Mouse (Mus musculus) retina, embryonic 14.5 days (tissue): ENCODE measurements around the gene Rplp2.

Experiments
- DNase-seq: peaks from one replicate; pipeline ENCODE4 v3.0.0-alpha.2; 2015; ENCODE audit warnings: low spot score

The Rplp2 gene

DNA sequence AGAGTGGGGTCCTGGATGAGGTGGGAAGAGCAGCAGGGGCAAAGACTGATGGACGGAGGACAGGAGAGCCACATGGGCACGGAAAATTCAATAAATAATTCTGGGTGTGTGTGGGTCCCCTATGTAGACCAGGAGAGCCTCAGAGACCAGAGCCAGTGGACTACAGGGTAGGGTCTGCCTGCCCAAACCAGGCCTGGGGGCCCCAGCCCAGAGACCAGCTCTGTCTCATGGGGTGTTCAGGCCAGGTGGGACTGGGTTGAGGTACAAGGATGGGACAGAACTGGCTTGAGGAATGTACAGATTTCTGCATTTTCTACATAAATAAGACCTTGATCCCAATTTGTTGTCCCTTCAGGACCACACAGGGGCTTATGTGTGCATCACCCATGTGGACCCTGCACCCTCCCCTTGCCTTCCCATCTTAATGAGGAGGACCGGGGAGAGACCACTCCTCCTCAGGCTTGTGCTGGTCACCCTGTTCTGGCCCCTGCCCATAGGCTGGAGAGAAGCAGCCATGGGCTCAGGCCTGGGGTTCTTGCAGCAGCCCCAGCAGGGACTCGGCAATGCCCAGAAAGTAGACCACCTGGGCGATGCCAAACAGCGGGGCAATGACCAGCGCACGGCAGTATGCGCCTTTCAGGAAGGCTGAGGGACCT lies 16.5 kb upstream of the Rplp2 start:
- DNase-seq, result no peak

DNA sequence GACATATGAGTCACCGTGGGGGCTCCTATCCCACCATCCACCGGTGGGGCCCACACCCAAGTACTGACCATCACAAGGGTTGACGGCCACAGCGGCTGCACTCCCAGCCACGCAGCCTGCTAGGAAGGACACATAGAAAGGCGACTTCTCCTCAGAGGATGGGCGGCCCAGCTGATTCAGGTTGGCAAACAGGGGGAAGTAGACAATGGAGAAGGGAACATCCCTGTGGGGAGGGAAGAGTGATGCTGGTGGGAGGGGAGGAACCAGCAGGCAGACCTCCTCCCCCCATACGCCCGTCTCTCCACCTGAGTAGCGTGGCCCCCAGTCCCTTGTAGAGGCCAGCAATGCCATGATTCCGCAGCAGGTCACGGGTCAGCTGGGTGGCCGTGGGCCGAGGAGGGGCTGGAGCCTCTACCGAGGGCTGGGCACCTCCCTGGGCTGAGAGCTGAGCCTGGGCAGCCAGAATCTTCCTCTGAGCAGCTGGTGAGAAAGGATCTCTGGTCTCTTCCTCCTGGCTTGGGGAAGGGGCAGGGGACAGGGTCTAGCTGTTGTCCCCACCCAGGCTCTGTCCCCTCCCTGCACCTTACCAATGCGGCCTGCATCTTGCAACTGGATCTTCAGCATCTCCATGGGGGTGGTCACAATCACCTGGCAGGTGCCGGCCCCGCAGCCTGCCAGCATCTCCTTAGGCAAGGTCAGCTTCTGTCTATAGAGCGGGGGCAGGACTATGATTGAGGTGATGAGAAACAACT lies 15.6 kb upstream of the Rplp2 start:
- no peak for DNase-seq

DNA sequence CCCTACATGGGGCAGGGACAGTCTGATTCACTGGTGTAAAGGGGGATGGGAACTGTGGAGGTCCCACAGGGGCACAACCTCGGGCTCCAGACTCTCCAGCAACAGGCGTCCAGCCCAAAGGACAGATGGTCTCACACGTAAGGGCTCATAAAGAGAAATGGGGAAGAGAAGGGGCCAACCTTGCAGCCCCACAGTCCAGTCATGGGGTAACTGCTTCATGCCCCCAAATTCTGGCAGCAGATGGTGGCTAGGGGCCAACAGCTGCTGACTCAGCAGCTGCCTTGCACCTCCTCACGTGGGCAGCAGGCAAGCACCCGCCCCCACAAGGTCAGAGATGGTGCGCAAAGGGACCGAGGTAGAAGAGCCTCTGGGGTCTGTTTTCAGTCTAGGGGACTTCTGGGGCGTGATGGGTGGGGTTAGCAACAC lies 15.0 kb upstream of the Rplp2 start:
- DNase-seq, result no peak

DNA sequence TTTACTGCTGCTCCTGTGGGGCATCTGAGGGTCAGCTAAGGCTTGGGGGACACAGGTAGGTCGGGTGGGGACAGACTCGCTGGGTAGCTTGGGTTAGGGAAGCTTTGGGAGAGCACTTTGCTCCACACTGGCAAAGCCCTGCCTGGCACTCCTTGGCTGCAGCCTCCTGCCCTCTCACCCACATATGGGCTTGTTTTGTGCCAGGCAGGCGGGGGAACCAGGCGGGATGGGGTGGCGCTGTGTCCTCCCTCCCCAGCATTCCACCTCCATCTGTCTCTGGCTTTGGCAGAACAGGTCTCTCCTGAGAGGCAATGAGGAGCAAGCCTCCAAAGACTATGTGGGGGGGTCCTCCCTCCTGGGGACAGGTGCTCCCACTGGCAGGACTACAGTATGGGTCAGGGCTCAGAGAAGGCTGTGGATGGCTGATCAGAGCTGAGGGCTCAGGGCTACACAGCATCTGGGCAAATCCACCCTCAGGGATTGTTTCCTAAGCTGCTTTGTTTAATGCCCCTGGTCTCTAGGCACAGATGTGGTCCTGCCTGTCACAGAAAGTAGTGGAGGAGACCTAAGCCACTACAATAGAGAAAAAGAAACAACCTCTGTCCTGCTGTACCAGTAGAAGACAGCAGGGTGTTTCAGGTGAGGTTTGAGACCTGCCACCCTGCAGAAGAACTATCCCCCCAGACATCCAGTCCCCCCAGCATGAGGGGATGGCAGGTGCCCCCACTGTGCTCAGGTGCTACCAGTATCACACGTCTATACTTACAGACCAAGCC lies 14.2 kb upstream of the Rplp2 start:
- no peak for DNase-seq

DNA sequence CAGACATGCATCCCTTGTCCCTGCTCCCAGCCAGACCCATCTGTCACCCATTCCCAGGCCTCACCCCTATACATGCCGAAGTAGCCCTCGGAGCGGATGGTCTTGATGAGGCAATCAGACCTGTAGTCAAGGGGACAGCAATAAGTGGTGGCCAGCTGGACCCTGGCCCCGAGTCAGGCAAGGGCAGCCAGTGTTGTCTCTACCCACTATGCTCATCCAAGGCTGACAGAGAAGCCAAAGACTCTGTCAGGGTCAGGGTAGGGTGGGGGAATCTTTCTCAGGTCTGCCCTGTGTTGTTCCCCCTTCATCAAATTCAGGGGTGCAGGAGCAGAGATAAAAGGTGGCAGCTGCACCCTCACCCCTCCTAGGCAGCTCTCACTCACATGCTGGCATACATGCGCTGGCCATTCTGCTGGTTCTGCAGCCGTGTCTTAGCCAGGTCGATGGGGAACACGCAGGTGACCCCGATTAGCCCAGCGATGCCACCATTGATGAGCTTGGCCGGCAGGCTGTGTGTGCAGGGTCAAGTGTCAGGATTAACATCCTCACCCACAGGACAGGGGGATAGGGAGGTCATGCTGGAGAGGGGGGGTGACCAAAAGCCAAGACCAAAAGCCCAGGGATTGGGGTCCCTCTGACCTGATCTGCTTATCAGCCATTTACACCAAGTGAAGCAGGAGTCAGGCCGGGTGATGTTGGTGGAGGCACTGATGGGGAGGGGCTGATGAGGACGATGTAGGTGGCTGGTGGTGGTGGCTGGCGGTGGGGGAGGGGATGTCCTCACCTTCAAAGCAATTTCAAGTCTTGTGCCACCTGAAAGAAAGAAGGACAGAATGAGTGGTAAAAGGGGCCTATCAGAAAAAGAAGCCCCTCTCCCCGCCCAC lies 13.4 kb upstream of the Rplp2 start:
- no peak for DNase-seq

DNA sequence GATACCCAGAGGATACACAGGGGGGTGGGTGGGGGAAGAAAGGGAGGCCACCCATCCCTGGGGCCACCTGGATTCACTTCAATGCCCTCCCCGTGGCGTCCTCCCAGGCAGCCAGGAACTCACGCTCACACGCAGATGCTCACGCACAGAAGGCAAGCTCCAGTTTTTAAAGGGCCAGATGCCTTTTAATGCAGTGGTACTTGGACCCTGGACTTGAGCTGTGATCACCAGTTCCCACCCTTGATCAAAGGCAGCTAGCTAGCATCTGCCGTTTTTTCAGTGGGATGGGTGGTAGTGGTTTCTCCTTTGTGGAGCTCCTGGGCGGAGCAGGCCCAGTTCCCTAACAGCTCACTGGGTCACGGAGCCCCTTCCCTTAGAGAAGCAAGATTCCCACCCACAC lies 12.7 kb upstream of the Rplp2 start:
- peak; percentile 68 for DNase-seq

DNA sequence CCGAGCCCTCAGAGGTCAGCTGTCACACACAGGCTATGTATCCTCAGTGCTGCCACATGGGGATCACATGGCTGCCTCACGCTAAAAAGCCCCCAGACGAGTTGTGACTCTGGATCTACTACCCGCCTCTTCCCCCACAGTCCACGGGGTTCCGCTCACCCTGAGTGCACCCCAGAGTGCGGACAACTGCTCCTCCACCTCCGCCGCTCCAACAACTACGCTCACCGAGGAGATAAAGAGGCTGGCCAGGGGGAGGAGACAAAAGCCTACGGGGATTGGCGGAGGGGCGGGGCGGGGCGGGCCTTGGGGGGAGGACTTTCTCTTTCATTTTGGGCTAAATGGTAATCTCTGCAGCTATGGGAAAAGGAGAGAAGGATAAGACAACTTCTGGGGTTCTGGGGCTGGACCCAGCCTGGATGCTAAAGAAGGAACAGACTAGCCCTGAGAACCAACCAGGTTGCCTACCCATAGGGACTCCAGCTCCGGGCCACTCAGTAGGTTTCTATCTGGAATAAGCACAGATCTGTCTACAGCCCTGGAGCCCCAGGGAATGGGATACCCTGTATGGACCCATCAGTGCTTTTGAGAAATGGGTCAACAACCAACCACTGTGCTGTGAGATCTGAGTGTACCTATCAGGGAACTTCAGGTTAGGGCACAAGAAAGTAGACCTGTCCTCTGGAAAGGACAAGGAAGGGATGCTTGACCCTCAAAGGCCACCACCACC lies 11.9 kb upstream of the Rplp2 start:
- DNase-seq, result peak; percentile 49

DNA sequence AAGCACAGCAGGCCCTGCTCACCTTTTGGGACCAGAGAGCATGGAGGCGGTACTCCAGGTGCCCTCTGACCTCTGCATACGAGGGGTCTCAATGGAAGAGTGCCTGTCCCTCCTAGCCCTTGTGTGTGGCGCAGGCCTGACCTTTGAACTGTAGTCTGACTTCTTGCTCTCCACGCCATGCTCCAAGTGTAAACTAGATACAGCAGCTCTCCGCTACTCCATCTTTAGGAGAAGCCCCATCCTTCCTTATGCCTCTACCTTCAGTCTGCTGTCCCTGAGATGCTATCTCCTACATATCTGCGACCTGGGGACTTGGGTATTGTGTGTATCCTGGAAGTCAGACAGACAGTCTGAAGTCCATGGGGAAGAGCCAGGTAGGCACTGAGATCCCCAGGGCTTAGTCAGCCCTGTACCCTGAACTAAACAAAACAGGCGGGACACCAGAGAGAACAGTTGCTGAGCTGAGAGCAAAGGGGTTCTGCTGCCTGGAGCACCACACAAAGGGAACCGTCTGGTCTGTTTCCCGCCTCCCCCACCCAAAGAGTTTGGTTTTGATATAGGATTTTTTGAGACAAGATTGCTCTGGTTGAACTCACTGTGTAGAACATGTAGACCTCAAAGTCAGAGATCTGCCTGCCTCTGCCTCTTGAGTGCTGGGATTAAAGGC lies 11.2 kb upstream of the Rplp2 start:
- DNase-seq, result no peak

DNA sequence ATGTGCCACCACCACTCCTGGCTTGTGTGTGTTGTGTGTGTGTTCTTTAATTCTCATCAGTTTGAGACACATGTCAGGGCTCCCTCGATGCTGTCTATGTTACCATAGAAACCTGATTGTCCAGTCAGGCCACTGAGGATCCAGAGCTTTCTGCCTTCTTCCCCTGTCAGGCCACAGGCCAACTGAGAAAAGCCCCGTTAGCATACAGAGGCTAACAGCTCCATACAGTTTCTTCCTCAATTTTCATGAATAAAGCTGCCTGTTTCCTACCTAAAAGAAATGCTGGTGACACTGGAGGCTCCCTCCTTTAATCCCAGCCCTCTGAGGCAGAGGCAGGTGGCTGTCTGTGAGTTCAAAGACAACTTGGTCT lies 10.7 kb upstream of the Rplp2 start:
- DNase-seq, result no peak

DNA sequence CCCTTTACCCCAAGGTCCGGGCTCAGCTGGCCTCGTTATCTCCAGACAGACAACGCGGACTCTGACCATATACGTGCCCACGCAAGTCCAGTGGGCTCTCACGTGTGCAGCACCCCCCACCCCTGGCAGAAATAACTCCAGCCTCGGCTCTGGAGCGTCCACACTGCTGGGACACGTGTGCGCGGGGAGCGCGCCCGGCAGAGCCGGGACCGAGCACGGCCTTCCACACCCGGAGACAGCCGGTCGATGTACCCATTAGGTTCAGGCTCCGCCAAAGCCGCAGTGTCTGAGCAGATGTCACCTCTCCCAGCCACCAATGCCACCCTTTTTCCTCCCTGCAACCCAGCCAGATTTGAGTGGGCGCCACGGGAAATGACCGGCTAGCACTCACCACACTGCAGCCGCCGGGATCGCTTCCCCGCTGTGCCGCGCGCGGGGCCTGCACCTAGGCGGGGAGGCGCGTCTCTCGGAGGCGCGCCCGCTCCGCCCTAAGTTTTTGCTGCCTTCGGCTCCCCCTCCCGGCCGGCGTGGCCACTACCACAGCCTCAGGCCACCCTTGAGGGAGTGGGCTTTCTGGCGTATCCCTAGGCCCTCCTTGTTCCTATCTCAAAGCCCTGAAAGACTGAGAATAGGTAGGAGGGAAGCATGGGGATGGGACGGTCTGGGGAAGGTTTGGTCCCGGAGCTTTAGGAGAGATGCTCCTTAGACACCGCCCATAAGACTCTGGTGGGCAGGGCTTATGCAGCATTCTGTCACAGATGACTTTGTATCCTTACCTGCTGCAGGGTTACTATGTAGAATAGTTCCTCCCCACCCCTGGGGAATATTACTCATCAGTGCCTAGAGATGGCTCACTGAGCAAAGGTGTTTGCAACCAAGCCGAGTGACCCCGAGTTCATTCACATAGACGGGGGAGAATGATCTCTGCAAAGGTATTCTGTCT lies 9.7 kb upstream of the Rplp2 start, which contains the start of gene Slc25a22:
Gene Slc25a22, minus strand, starts transcription at position 715 of the 943 bp plus-strand sequence.
- peak; percentile 85 for DNase-seq

DNA sequence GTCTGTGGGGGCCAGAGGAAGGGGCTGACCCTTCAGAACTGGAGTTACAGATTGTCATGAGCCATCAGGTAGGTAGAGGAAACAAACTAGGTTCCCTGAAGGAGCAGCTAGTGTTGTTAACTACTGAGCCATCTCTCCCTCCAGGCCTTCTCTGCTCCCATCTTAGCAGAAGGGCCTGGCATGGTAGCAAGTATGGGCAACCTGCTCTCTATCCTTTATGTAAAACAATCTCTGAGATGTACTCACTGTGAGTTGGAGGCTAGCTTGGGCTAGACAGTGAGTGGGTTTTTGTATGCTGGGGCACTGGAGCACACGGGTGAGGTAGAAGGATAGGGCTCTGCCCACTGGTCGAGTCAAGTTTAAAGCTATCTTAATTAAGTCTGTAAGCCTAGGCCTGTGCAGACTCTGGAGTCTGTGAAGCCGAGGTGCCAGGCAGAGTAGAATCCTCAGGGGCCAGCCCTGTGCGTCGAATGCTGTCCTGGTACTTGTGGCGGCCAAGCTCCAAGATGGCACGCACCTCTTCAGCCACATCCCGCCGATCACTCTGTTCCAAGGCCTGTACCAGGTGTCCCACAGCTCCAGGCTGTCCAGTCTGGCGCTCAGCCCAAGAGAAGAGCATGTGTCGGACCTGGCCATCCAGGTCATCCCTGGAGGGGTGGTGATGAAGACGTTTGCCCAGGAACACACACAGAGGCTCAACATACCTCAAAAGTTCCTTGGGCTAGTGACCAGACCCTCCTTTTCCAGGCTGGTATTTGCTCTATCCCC lies 8.8 kb upstream of the Rplp2 start:
- DNase-seq, result no peak

DNA sequence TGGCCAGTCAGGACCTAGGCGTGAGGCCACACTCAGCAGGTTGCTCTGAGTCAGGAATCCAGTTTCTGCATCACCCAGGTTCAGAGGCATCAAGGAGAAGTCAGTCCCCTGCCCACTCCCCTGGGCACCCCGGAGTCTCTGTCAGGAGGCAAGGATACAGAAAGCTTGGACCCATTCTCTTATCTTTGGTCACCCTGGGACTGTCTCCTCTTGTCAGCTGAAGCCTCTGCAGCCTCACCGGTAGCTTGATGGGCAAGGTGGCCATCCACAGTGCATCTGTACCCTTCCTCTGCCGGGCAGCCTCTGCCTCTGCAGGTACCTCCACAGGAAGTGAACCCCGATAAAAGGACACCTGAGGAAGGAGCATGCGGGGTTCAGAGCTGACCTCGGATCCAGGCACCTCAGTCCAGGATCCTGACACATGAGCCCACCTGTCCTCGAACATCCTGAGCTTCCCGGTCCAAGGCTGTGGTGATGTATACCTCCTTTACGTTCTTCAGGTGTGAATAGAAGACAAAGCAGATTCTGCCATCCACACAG lies 8.0 kb upstream of the Rplp2 start:
- no peak for DNase-seq

DNA sequence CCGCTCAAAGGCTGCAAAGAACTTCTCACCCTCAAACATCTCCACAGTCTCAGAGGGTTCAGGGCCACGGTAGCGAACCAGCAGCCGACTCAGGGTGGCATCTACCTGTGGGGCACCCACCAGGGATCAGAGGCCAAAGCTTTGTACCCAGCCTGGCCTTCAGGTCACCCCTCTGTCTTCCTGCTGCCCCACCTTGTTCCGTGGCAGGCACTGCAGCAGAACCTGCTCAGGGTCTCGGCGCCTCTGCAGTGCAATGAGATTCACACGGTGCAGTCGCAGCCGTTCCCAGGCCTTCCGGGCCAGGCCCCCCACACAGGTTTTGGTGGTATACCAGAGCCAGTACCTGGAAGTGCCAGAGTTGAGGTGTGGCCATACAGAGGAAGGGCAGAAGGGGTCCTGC lies 7.4 kb upstream of the Rplp2 start:
- no peak for DNase-seq

DNA sequence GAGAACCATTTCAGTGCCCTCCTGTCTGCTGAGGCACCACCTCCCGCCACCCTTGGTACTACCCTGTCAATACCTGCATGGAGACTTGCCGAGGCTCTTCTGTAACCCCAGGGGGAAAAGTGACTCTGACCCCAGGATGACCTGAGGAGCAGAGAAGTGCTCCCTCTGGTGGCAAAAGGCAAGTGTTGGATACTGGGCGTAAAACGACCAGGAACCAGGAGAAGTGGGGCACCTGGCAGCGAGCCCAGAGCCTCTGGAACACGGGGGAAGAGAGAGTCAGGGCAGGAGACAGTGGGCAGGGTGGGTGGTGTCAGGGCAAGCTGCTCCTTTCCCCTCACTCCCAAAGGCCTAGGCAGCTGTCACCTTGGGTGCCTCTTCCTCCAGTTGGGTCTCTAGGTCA lies 6.6 kb upstream of the Rplp2 start:
- DNase-seq, result peak; percentile 73

DNA sequence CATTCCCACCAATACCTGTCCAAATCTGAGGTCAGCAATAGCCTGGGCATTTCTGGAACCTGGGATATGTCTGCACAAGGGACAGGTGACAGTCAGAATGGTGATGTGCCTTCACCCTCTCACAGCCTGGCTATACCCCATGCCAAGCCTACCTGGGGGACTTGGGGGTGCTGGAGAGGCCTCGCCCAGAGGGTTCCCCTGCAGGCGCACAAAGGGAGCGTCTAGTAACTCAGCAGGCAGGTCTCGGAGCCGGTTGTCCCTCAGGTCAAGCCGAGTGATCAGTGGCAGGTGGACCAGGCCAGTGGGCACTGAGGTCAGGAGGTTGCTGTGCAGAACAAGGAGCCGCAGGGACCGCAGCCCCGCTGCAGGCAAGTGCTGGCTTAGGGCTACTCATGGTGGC lies 5.7 kb upstream of the Rplp2 start:
- no peak for DNase-seq

DNA sequence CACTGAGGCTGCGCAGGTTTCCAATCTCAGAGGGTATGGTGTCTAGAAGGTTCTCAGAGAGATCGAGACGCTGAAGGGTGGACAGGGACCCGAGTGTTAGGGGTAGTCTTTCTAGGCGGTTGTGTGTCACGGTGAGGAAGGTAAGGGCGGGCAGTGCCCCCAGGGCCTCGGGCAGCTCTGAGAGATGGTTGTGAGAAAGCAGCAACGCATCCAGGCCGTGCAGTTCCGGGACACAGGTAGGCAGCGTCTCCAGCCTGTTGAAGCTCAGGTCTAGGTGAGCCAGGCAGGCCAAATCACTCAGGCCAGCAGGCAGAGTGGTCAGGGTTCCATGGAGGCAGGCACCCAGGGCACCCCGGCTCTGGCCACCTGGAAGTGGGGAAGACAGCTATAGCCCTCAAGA lies 5.0 kb upstream of the Rplp2 start:
- no peak for DNase-seq

DNA sequence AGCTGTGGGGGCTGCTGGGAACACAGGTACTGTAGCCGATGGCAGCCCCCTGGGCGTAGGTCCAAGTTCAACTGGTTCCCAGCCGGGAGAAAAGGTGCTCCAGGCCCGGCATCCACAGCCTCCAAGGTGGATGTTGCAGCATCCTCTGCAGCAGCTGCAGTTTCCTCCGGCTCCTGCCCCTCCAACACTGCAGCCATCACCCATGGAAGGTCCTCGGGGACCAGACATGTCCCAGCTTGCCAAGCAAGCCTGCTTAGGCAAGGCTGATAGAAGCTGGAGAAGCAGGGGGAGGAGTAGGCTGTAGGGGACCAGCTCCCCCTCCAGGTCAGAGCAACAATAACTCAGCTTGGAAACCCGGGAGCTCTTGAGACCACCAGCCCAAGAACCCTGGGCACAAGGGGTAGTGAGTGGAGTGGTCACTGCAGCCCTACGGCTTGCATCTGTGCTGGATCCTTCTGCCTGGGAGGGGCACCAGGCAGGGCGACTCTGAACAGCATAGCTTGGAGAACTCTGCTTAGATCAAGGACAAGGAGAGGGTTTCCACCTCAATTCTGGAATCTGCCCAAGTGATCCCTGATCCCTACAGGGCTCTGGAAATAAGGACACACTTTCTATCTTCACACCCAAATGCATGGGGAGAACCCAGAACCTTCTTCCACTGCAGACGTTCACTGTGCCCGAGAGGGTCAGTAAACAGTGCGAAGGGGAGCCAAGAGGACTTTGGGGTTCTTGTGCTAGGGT lies 3.9 kb upstream of the Rplp2 start:
- peak; percentile 73 for DNase-seq

DNA sequence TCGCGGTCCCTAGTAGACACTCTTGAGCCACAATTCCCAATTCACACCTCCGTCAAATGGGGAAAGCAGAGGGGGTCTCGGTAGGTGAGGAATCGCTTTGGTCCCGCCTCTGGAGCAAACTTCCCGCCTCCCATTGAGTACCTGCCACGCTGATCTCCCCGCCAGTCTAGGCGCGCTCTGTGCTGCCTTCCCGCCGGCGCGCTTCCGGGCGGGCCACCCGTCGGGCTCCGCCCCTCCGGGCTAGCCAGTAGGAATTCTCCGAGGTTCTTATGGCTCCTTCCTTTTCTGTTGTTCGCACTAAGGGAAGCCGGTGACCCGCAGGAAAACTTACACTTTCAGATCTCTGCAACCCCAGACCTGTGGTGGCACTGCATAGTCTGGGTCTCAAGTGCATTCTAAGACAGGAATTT lies 3.3 kb upstream of the Rplp2 start, which contains the start of gene Pidd1:
Gene Pidd1, minus strand, starts transcription at position 198 of the 410 bp plus-strand sequence.
- DNase-seq, result peak; percentile 78
